Mouse (Mus musculus) heart, embryonic 13.5 days (tissue): ENCODE measurements around the gene Nbeal2. TPM values are rescaled to one million over a fixed set of nuclear protein-coding genes. Genes with fewer than 3 reads are reported as not detected.

ENCODE experiments used
- ATAC-seq: fragments of 200-750 bp; cut with Nextera tagmentation; 2 replicates; pipeline ENCODE4 v1.8.0; 2017; ENCODE audit warnings: moderate TSS enrichment; ENCODE audit not compliant: insufficient number of reproducible peaks, low FRiP score, low TSS enrichment; ENCODE audit errors: extremely low read depth
- H3K27ac ChIP-seq: fragments of 300-500 bp; sonication (generic); replicated peaks from 2 replicates; pipeline ENCODE4 v1.5.1; 2015; ENCODE audit warnings: moderate library complexity, mild to moderate bottlenecking, inconsistent platforms
- H3K27me3 ChIP-seq: fragments of 300-500 bp; sonication (generic); replicated peaks from 2 replicates; pipeline ENCODE4 v1.6.1; 2015; ENCODE audit warnings: mild to moderate bottlenecking, inconsistent platforms
- H3K36me3 ChIP-seq: fragments of 300-500 bp; sonication (generic); 2 replicates; pipeline ENCODE4 v1.6.1; 2015; ENCODE audit warnings: mild to moderate bottlenecking, inconsistent platforms
- H3K4me1 ChIP-seq: fragments of 300-500 bp; sonication (generic); 2 replicates; pipeline ENCODE4 v1.6.1; 2015; ENCODE audit warnings: inconsistent platforms
- H3K4me2 ChIP-seq: fragments of 300-500 bp; sonication (generic); 2 replicates; pipeline ENCODE4 v1.6.1; 2015; ENCODE audit warnings: inconsistent platforms, mild to moderate bottlenecking, moderate library complexity
- H3K4me3 ChIP-seq: fragments of 300-500 bp; sonication (generic); 2 replicates; pipeline ENCODE4 v1.5.1; 2015; ENCODE audit warnings: moderate library complexity, mild to moderate bottlenecking, inconsistent platforms
- H3K9ac ChIP-seq: fragments of 300-500 bp; sonication (generic); 2 replicates; pipeline ENCODE4 v1.6.1; 2015; ENCODE audit warnings: inconsistent platforms, mild to moderate bottlenecking, moderate library complexity
- H3K9me3 ChIP-seq: fragments of 300-500 bp; sonication (generic); 2 replicates; pipeline ENCODE4 v1.6.1; 2016; ENCODE audit warnings: inconsistent platforms
- WGBS: fragments of 180-500 bp; shearing (Covaris S2); methylation state at CpG from one replicate; pipeline ENCODE4 v1.1.7; 2015; ENCODE audit warnings: mixed read lengths; 5-methylcytosine and 5-hydroxymethylcytosine counted together
- polyA plus RNA-seq: library from polyadenylated mRNA; unstranded; fragments of >200 nt; fragmentation: Nextera tagmentation; extraction: Ambion mirVana; gene quantifications from 2 replicates; pipeline ENCODE4 v1.2.1, GENCODE M21; 2015

The Nbeal2 gene
- polyA plus RNA-seq, 1 experiment from 2014 or later, result 1.8 TPM

GRCm38 (mm10) chr9:110673107-110673752 lies 19.3 kb upstream of the Nbeal2 start:
- peak overlapping the region; percentile 62 for H3K9ac ChIP-seq
- no peak overlapping the region for H3K4me3 ChIP-seq
- H3K27me3 ChIP-seq, result no peaks in the 10 kb centered on the region
- H3K27ac ChIP-seq, result peak overlapping the region; percentile 73
- H3K36me3 ChIP-seq, result no peaks in the 10 kb centered on the region
- no peak for ATAC-seq
- H3K9me3 ChIP-seq, result no peaks in the 10 kb centered on the region
- H3K4me1 ChIP-seq, result peaks cover 100% of the 10 kb centered on the region
- WGBS, result 55% methylated on average over 10 of the region's 10 CpGs
- H3K4me2 ChIP-seq, result peak overlapping the region; percentile 11; the same call in 1 of the 2 replicates

- Histone ChIP-seq H3K4me1 (peaks cover 100% of the 10 kb centered on the region), H3K9me3 (no peaks in the 10 kb centered on the region), H3K4me2 (0 out of 2 replicates have a peak overlapping the region, but pooled peaks have one; percentile 11), H3K27ac (peak overlapping the region; percentile 73), H3K9ac (peak overlapping the region; percentile 62), H3K4me3 (no peak overlapping the region), H3K36me3 (no peaks in the 10 kb centered on the region), H3K27me3 (no peaks in the 10 kb centered on the region)
- WGBS, result 65% methylated on average over 7 of the region's 7 CpGs
- no peak for ATAC-seq
Observed at GRCm38 (mm10) chr9:110672462-110673106, 18.6 kb upstream of the Nbeal2 start.

- Histone ChIP-seq H3K9ac (no peak overlapping the region), H3K4me1 (peaks cover 100% of the 10 kb centered on the region), H3K27me3 (no peaks in the 10 kb centered on the region), H3K9me3 (no peaks in the 10 kb centered on the region), H3K27ac (peak overlapping the region; percentile 74; the same call in 1 of the 2 replicates), H3K4me2 (peak overlapping the region; percentile 1; the same call in 1 of the 2 replicates), H3K4me3 (no peak overlapping the region), H3K36me3 (no peaks in the 10 kb centered on the region)
- WGBS, result 61% methylated on average over 5 of the region's 5 CpGs
- no peak for ATAC-seq
Observed at GRCm38 (mm10) chr9:110669785-110670184, 15.8 kb upstream of the Nbeal2 start.

- Histone ChIP-seq H3K27me3 (no peaks in the 10 kb centered on the region), H3K9me3 (no peaks in the 10 kb centered on the region), H3K4me2 (peak overlapping the region; percentile 36), H3K36me3 (no peaks in the 10 kb centered on the region), H3K9ac (peak overlapping the region; percentile 33; the same call in 1 of the 2 replicates), H3K27ac (peak overlapping the region; percentile 74), H3K4me1 (peaks cover 98% of the 10 kb centered on the region), H3K4me3 (no peak overlapping the region)
- peak; percentile 21; the same call in 1 of the 2 replicates for ATAC-seq
- 23% methylated on average over 6 of the region's 6 CpGs for WGBS
Observed at GRCm38 (mm10) chr9:110668601-110669293, 14.8 kb upstream of the Nbeal2 start.

GRCm38 (mm10) chr9:110667219-110667836 lies 13.4 kb upstream of the Nbeal2 start:
- peak overlapping the region; percentile 85; the same call in 1 of the 2 replicates for H3K27ac ChIP-seq
- H3K4me1 ChIP-seq, result peaks cover 84% of the 10 kb centered on the region
- no peaks in the 10 kb centered on the region for H3K27me3 ChIP-seq
- WGBS, result 35% methylated on average over 4 of the region's 4 CpGs
- H3K4me3 ChIP-seq, result no peak overlapping the region
- peak overlapping the region; percentile 57 for H3K4me2 ChIP-seq
- H3K36me3 ChIP-seq, result no peaks in the 10 kb centered on the region
- no peaks in the 10 kb centered on the region for H3K9me3 ChIP-seq
- no peak for ATAC-seq
- H3K9ac ChIP-seq, result peak overlapping the region; percentile 52

- Histone ChIP-seq H3K27me3 (no peaks in the 10 kb centered on the region), H3K9me3 (no peaks in the 10 kb centered on the region), H3K36me3 (no peaks in the 10 kb centered on the region), H3K27ac (peak overlapping the region; percentile 85), H3K4me3 (peak overlapping the region; percentile 24), H3K4me1 (peaks cover 78% of the 10 kb centered on the region), H3K4me2 (peak overlapping the region; percentile 57), H3K9ac (peak overlapping the region; percentile 67)
- WGBS, result 24% methylated on average over 8 of the region's 8 CpGs
- peak; percentile 50; the same call in 1 of the 2 replicates for ATAC-seq
Observed at GRCm38 (mm10) chr9:110666374-110666773, 12.4 kb upstream of the Nbeal2 start.

GRCm38 (mm10) chr9:110665912-110666311 lies 12.0 kb upstream of the Nbeal2 start:
- H3K9ac ChIP-seq, result peak overlapping the region; percentile 67
- H3K27ac ChIP-seq, result peak overlapping the region; percentile 85
- peaks cover 78% of the 10 kb centered on the region for H3K4me1 ChIP-seq
- peak overlapping the region; percentile 57 for H3K4me2 ChIP-seq
- no peaks in the 10 kb centered on the region for H3K36me3 ChIP-seq
- H3K4me3 ChIP-seq, result peak overlapping the region; percentile 24
- peak; percentile 74 for ATAC-seq
- no peaks in the 10 kb centered on the region for H3K9me3 ChIP-seq
- WGBS, result 12% methylated on average over 4 of the region's 4 CpGs
- H3K27me3 ChIP-seq, result no peaks in the 10 kb centered on the region

GRCm38 (mm10) chr9:110662844-110663243 lies 8.9 kb upstream of the Nbeal2 start:
- ATAC-seq, result no peak
- Histone ChIP-seq H3K4me1 (peaks cover 56% of the 10 kb centered on the region), H3K27ac (no peak overlapping the region), H3K9me3 (no peaks in the 10 kb centered on the region), H3K36me3 (peaks cover 8% of the 10 kb centered on the region), H3K4me2 (no peak overlapping the region), H3K9ac (no peak overlapping the region), H3K4me3 (no peak overlapping the region), H3K27me3 (no peaks in the 10 kb centered on the region)
- WGBS, result 82% methylated on average over 1 of the region's 1 CpGs

GRCm38 (mm10) chr9:110660856-110661612 lies 7.1 kb upstream of the Nbeal2 start:
- ATAC-seq, result no peak
- Histone ChIP-seq H3K27ac (no peak overlapping the region), H3K4me1 (peaks cover 47% of the 10 kb centered on the region), H3K9me3 (no peaks in the 10 kb centered on the region), H3K4me3 (no peak overlapping the region), H3K4me2 (no peak overlapping the region), H3K36me3 (peaks cover 8% of the 10 kb centered on the region), H3K9ac (no peak overlapping the region), H3K27me3 (no peaks in the 10 kb centered on the region)
- WGBS, result 57% methylated on average over 7 of the region's 7 CpGs

- Histone ChIP-seq H3K27ac (no peak overlapping the region), H3K4me2 (no peak overlapping the region), H3K36me3 (peaks cover 8% of the 10 kb centered on the region), H3K4me3 (no peak overlapping the region), H3K4me1 (peaks cover 45% of the 10 kb centered on the region), H3K27me3 (no peaks in the 10 kb centered on the region), H3K9me3 (no peaks in the 10 kb centered on the region), H3K9ac (no peak overlapping the region)
- ATAC-seq, result no peak
- WGBS, result 84% methylated on average over 2 of the region's 2 CpGs
Observed at GRCm38 (mm10) chr9:110660208-110660607, 6.2 kb upstream of the Nbeal2 start.
